Mouse (Mus musculus) regulatory T cell (primary cell): ENCODE data around the gene Psd.

Source experiments
- in situ Hi-C: fragments of 300-600 bp; cut with MboI, MseI; formaldehyde crosslinking; loops from one replicate; pipeline ENCODE4 v1.15.1; 2025; ENCODE audit warnings: high pct_unique_total_duplicates

Gene Psd

GRCm38 (mm10) chr19:46321101-46321943 is 5.6 kb downstream of the Psd start:
- in situ Hi-C loops: no loop called here

GRCm38 (mm10) chr19:46320076-46320785 is 6.7 kb downstream of the Psd start:
- in situ Hi-C loops: no loop called here

GRCm38 (mm10) chr19:46318586-46319378 is 8.2 kb downstream of the Psd start:
- in situ Hi-C loops: no loop called here

DNA sequence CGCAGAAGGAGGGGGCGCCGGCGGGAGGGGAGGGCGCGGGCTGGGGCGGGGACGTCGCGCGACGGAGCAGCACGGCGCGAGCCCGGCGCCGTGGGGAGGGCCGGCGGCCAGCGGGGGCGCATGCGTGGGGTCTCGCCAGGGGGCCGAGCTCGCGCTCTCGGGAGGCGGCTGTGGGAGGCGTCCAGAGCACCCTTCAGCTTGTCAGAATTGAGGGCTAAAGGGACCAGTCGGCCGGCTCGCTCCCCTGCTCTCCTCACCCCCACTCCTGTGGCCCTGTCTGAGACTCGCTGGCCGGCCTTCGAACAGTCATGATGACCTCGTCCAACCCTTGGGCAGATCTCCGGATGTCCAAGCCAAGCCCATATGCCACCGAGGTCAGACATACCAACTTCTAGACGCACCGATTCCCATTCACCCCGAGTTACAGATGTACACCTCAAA is 8.9 kb downstream of the Psd start:
- in situ Hi-C loops: no loop called here

- in situ Hi-C loops: no loop called here
Measured at GRCm38 (mm10) chr19:46317546-46317885, 9.4 kb downstream of the Psd start.

- in situ Hi-C loops: no loop called here
Measured at GRCm38 (mm10) chr19:46316846-46317545, 10.0 kb downstream of the Psd start.

GRCm38 (mm10) chr19:46315752-46316610 is 11.0 kb downstream of the Psd start:
- in situ Hi-C loops: no loop called here

GRCm38 (mm10) chr19:46314872-46315742 is 11.8 kb downstream of the Psd start:
- in situ Hi-C loops: no loop called here

- in situ Hi-C loops: no loop called here
Measured at GRCm38 (mm10) chr19:46314151-46314601, 12.8 kb downstream of the Psd start.

- in situ Hi-C loops: no loop called here
Measured at GRCm38 (mm10) chr19:46313591-46313990, 13.4 kb downstream of the Psd start.

GRCm38 (mm10) chr19:46313116-46313515 is 13.8 kb downstream of the Psd start:
- in situ Hi-C loops: no loop called here

DNA sequence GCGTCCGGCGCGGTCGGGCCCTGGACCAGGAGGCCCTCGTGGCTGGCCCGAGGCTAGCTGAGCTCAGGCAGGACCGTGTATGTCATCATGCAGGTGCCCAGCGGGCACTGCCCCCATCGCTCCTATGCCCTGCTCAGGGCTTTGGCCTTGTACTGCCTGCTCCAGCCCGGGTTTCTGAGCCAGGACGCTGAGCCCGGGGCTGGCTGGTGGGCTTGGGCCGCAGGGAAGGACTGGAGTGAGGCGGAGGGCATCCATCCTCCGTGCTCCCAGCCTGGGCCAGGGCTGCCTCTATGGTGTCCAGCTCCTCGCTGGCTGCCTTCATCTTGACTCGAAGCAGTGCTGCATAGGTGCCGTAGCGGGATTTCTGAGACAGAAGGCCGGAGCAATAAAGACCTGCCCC is 14.4 kb downstream of the Psd start:
- in situ Hi-C loops: no loop called here

GRCm38 (mm10) chr19:46311341-46311740 is 15.6 kb downstream of the Psd start:
- in situ Hi-C loops: no loop called here

GRCm38 (mm10) chr19:46310312-46310865 is 16.6 kb downstream of the Psd start:
- in situ Hi-C loops: no loop called here

DNA sequence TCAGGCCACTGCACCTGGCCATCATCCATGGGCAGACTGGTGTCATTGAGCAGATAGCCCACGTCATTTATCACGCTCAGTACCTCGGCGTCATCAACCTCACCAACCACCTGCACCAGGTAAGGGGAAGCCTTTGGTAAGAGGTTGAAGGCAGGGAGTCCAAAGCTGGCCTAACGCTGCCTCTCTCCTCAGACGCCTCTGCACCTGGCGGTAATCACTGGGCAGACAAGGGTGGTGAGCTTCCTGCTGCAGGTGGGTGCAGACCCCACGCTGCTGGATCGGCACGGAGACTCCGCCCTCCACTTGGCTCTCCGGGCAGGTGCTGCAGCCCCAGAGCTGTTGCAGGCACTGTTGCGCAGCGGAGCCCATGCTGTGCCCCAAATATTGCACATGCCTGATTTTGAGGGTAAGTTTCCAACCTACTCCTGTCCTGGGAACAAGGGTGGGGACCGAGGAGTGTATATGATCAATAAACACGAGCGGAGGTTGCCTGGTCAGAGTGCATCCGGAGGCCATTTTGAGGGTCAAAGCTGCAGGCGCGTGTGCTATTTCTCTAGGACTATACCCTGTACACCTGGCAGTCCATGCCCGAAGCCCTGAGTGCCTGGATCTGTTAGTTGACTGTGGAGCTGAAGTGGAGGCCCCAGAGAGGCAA is 17.2 kb downstream of the Psd start:
- in situ Hi-C loops: loop anchor here (5.0 kb wide), 1 partner anchor 512 kb away; no protein-coding TSS in a partner anchor

GRCm38 (mm10) chr19:46308706-46309435 is 18.1 kb downstream of the Psd start:
- in situ Hi-C loops: loop anchor here (5.0 kb wide), 1 partner anchor 512 kb away; no protein-coding TSS in a partner anchor

DNA sequence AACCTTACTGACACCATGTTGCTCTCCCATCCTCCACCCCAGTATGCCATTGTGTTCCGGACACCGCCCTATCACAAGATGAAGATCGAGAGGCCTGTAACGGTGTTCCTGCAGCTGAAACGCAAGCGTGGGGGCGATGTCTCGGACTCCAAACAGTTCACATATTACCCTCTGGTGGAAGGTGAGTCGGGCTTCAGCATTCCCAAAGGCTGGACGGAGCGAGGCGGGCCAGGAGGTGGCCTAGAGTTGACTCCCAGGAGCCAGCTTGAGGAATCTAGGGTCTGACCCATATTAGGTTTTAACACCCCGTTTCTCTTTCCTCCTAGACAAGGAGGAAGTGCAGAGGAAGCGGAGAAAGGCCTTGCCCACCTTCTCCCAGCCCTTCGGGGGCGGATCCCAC is 18.7 kb downstream of the Psd start:
- in situ Hi-C loops: loop anchor here (5.0 kb wide), 1 partner anchor 511 kb away; no protein-coding TSS in a partner anchor

DNA sequence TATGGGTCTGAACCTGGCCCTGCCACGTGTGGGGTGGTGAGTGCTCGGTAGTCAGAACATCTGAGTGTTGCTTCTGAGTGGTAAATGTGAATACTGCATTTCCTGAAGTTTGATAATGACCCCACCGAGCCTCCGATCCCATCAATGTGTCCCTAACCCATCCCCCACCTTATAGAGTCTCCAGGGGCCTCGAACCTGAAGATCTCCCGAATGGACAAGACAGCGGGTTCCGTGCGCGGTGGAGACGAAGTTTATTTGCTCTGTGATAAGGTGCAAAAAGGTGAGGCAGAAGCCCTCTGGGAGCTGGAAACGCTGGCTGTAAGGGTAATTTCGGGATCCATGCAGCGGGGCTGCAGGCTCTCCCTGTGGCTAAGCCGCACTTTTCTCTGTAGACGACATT is 19.2 kb downstream of the Psd start:
- in situ Hi-C loops: loop anchor here (5.0 kb wide), 1 partner anchor 510 kb away; no protein-coding TSS in a partner anchor
